Mouse (Mus musculus) liver, postnatal 0 days (tissue): ENCODE data around the gene Rai1.

Experiments
- CTCF ChIP-seq: sonication (generic); IDR thresholded peaks from 2 replicates; pipeline ENCODE4 v1.5.1; 2016; ENCODE audit warnings: antibody characterized with exemption, low read depth
- EP300 ChIP-seq: IDR thresholded peaks from 2 replicates; pipeline ENCODE4 v1.6.1; 2016; ENCODE audit warnings: antibody characterized with exemption, low read depth, mild to moderate bottlenecking

DNA sequence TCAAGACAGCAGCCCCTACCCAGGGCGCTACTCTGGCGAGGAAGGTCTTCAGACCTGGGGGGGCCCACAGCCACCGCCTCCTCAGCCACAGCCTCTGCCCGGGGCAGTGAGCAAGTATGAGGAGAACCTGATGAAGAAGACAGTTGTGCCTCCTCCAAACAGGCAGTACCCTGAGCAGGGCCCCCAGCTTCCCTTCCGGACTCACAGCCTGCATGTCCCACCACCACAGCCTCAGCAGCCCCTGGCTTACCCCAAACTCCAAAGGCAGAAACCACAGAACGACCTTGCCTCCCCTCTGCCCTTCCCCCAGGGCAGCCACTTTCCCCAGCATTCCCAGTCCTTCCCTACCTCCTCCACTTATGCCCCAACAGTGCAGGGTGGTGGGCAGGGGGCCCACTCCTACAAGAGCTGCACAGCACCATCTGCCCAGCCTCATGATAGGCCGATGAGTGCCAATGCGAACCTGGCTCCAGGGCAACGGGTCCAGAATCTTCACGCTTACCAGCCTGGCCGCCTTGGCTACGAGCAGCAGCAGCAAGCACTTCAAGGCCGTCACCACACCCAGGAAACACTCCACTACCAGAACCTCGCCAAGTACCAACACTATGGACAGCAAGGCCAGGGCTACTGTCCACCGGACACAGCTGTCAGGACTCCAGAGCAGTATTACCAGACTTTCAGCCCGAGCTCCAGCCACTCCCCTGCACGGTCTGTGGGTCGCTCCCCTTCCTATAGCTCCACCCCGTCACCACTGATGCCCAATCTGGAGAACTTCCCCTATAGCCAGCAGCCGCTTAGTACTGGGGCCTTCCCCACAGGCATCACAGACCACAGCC lies 80.8 kb downstream of the Rai1 start:
- TF ChIP-seq CTCF = no peak
- TF ChIP-seq EP300 = no peak
